Mouse (Mus musculus) midbrain, embryonic 14.5 days (tissue): ENCODE measurements around the gene Tpcn2. TPM values are rescaled to one million over a fixed set of nuclear protein-coding genes. Genes with fewer than 3 reads are reported as not detected.
A peak's percentile ranks its signal among the peaks of the same experiment; 100 is the strongest.

Experiments used
- ATAC-seq: fragments of 200-750 bp; cut with Nextera tagmentation; 2 replicates; pipeline ENCODE4 v1.8.0; 2017; ENCODE audit warnings: moderate number of reproducible peaks, moderate library complexity; ENCODE audit not compliant: low FRiP score, low TSS enrichment
- DNase-seq: peaks from one replicate; pipeline ENCODE4 v3.0.0-alpha.2; 2015
- H3K27ac ChIP-seq: fragments of 300-500 bp; sonication (generic); replicated peaks from 2 replicates; pipeline ENCODE4 v1.5.1; 2014; ENCODE audit warnings: mild to moderate bottlenecking, low read depth, low read length, moderate library complexity
- H3K27me3 ChIP-seq: fragments of 300-500 bp; sonication (generic); 2 replicates; pipeline ENCODE4 v1.6.1; 2014; ENCODE audit warnings: low read length, control low read depth, mixed read lengths; ENCODE audit not compliant: control insufficient read depth, insufficient read depth
- H3K36me3 ChIP-seq: fragments of 300-500 bp; sonication (generic); 2 replicates; pipeline ENCODE4 v1.6.1; 2014; ENCODE audit warnings: low read length, control low read depth; ENCODE audit not compliant: control insufficient read depth, insufficient read depth
- H3K4me1 ChIP-seq: fragments of 300-500 bp; sonication (generic); 2 replicates; pipeline ENCODE4 v1.6.1; 2014; ENCODE audit warnings: mild to moderate bottlenecking, antibody characterized with exemption, low read length, control low read depth; ENCODE audit not compliant: control insufficient read depth, insufficient read depth
- H3K4me2 ChIP-seq: fragments of 300-500 bp; sonication (generic); 2 replicates; pipeline ENCODE4 v1.6.1; 2014; ENCODE audit warnings: mild to moderate bottlenecking, low read length, moderate library complexity
- H3K4me3 ChIP-seq: fragments of 300-500 bp; sonication (generic); replicated peaks from 2 replicates; pipeline ENCODE4 v1.5.1; 2014; ENCODE audit warnings: low read depth, low read length
- H3K9ac ChIP-seq: fragments of 300-500 bp; sonication (generic); replicated peaks from 2 replicates; pipeline ENCODE4 v1.6.1; 2014; ENCODE audit warnings: mild to moderate bottlenecking, low read length, moderate library complexity
- H3K9me3 ChIP-seq: fragments of 300-500 bp; sonication (generic); 2 replicates; pipeline ENCODE4 v1.6.1; 2016; ENCODE audit warnings: low read length, control low read depth, mixed read lengths; ENCODE audit not compliant: control insufficient read depth
- WGBS: fragments of 180-500 bp; shearing (Covaris S2); extraction: QIAGEN DNeasy Blood & Tissue Kit; methylation state at CpG from one replicate; pipeline ENCODE4 v1.1.7; 2014; 5-methylcytosine and 5-hydroxymethylcytosine counted together
- polyA plus RNA-seq: library from polyadenylated mRNA; unstranded; fragments of >200 nt; fragmentation: Nextera tagmentation; extraction: Ambion mirVana; gene quantifications from 2 replicates; pipeline ENCODE4 v1.2.1, GENCODE M21; 2014

The Tpcn2 gene
- polyA plus RNA-seq, 1 experiment from 2014 or later = 1.4 TPM

GRCm38 (mm10) chr7:145154066-145154465 lies 129.7 kb downstream of the Tpcn2 start:
- Histone ChIP-seq H3K9ac (no peak overlapping the region), H3K4me1 (peaks cover under 1% of the 10 kb centered on the region; the same call in 1 of the 2 replicates), H3K9me3 (no peaks in the 10 kb centered on the region), H3K27ac (no peak overlapping the region), H3K4me3 (no peak overlapping the region), H3K4me2 (no peak overlapping the region), H3K27me3 (no peaks in the 10 kb centered on the region), H3K36me3 (no peaks in the 10 kb centered on the region)
- WGBS = 76% methylated on average over 1 of the region's 1 CpGs
- no peak for ATAC-seq
- DNase-seq = no peak

- ATAC-seq (no peak), DNase-seq (no peak)
- no peaks in the 10 kb centered on the region for H3K27me3 ChIP-seq
- no peaks in the 10 kb centered on the region for H3K4me1 ChIP-seq
- H3K36me3 ChIP-seq = no peaks in the 10 kb centered on the region
- no peak overlapping the region for H3K4me3 ChIP-seq
- no peak overlapping the region for H3K9ac ChIP-seq
- no peaks in the 10 kb centered on the region for H3K9me3 ChIP-seq
- no peak overlapping the region for H3K4me2 ChIP-seq
- 83% methylated on average over 3 of the region's 3 CpGs for WGBS
- no peak overlapping the region for H3K27ac ChIP-seq
These were observed 132.0 kb downstream of the Tpcn2 start for GRCm38 (mm10) chr7:145151845-145152244.

GRCm38 (mm10) chr7:145148902-145149301 lies 134.9 kb downstream of the Tpcn2 start:
- no peak overlapping the region for H3K4me2 ChIP-seq
- H3K4me1 ChIP-seq = no peaks in the 10 kb centered on the region
- no peaks in the 10 kb centered on the region for H3K27me3 ChIP-seq
- no peak for DNase-seq
- WGBS = 88% methylated on average over 4 of the region's 4 CpGs
- no peaks in the 10 kb centered on the region for H3K36me3 ChIP-seq
- H3K4me3 ChIP-seq = no peak overlapping the region
- ATAC-seq = no peak
- H3K27ac ChIP-seq = no peak overlapping the region
- H3K9me3 ChIP-seq = no peaks in the 10 kb centered on the region
- no peak overlapping the region for H3K9ac ChIP-seq

- H3K9ac ChIP-seq = no peak overlapping the region
- DNase-seq (no peak), ATAC-seq (no peak)
- H3K4me2 ChIP-seq = no peak overlapping the region
- no peaks in the 10 kb centered on the region for H3K27me3 ChIP-seq
- H3K27ac ChIP-seq = no peak overlapping the region
- 80% methylated on average over 5 of the region's 5 CpGs for WGBS
- no peaks in the 10 kb centered on the region for H3K36me3 ChIP-seq
- no peak overlapping the region for H3K4me3 ChIP-seq
- no peaks in the 10 kb centered on the region for H3K4me1 ChIP-seq
- H3K9me3 ChIP-seq = no peaks in the 10 kb centered on the region
These were observed 135.7 kb downstream of the Tpcn2 start for GRCm38 (mm10) chr7:145147973-145148698.

- no peak for DNase-seq
- no peaks in the 10 kb centered on the region for H3K4me1 ChIP-seq
- ATAC-seq = no peak
- no peaks in the 10 kb centered on the region for H3K9me3 ChIP-seq
- no peaks in the 10 kb centered on the region for H3K27me3 ChIP-seq
- H3K9ac ChIP-seq = no peak overlapping the region
- H3K4me2 ChIP-seq = no peak overlapping the region
- no peak overlapping the region for H3K4me3 ChIP-seq
- no peak overlapping the region for H3K27ac ChIP-seq
- no peaks in the 10 kb centered on the region for H3K36me3 ChIP-seq
These were observed 137.4 kb downstream of the Tpcn2 start for GRCm38 (mm10) chr7:145146252-145146930.

- peaks cover 10% of the 10 kb centered on the region; the same call in 1 of the 2 replicates for H3K9me3 ChIP-seq
- no peak overlapping the region for H3K4me2 ChIP-seq
- 71% methylated on average over 3 of the region's 3 CpGs for WGBS
- no peak overlapping the region for H3K9ac ChIP-seq
- no peaks in the 10 kb centered on the region for H3K4me1 ChIP-seq
- no peaks in the 10 kb centered on the region for H3K27me3 ChIP-seq
- ATAC-seq (no peak), DNase-seq (peak; percentile 23)
- no peak overlapping the region for H3K27ac ChIP-seq
- H3K36me3 ChIP-seq = no peaks in the 10 kb centered on the region
- H3K4me3 ChIP-seq = no peak overlapping the region
These were observed 140.2 kb downstream of the Tpcn2 start for GRCm38 (mm10) chr7:145143502-145144070.

- no peak for ATAC-seq
- Histone ChIP-seq H3K36me3 (no peaks in the 10 kb centered on the region), H3K27ac (no peak overlapping the region), H3K4me3 (no peak overlapping the region), H3K9me3 (peaks cover 18% of the 10 kb centered on the region; the same call in 1 of the 2 replicates), H3K9ac (no peak overlapping the region), H3K4me2 (no peak overlapping the region), H3K27me3 (no peaks in the 10 kb centered on the region), H3K4me1 (no peaks in the 10 kb centered on the region)
- WGBS = 55% methylated on average over 2 of the region's 2 CpGs
- no peak for DNase-seq
These were observed 143.2 kb downstream of the Tpcn2 start for GRCm38 (mm10) chr7:145140656-145141055.

- Histone ChIP-seq H3K27me3 (no peaks in the 10 kb centered on the region), H3K4me3 (no peak overlapping the region), H3K27ac (no peak overlapping the region), H3K36me3 (no peaks in the 10 kb centered on the region), H3K4me1 (no peaks in the 10 kb centered on the region), H3K9me3 (peaks cover 18% of the 10 kb centered on the region; the same call in 1 of the 2 replicates), H3K9ac (no peak overlapping the region), H3K4me2 (no peak overlapping the region)
- DNase-seq (no peak), ATAC-seq (no peak)
- WGBS = 95% methylated on average over 3 of the region's 3 CpGs
These were observed 144.2 kb downstream of the Tpcn2 start for GRCm38 (mm10) chr7:145139576-145139975.
